Mouse (Mus musculus) MEL (cell line): ENCODE measurements around the gene Hdhd3. TPM values are rescaled to one million over a fixed set of nuclear protein-coding genes. Genes with fewer than 3 reads are reported as not detected.
A peak's percentile ranks its signal among the peaks of the same experiment; 100 is the strongest.

ENCODE experiments used
- DNase-seq: peaks from one replicate; pipeline ENCODE4 v3.0.0; 2011; ENCODE audit warnings: low read depth, low spot score
- H3K27ac ChIP-seq: 2 replicates; pipeline ENCODE4 v1.5.1; 2012; ENCODE audit warnings: low read depth, mild to moderate bottlenecking, control low read depth, low read length, moderate library complexity; ENCODE audit not compliant: control insufficient read depth
- H3K27me3 ChIP-seq, 2 experiments: fragments of 150-350 bp in 1 of 2; sonication (generic) in 1 of 2; 2 replicates each; pipeline ENCODE4 v1.6.1; 2012; ENCODE audit warnings: low read length in 2 of 2, mild to moderate bottlenecking in 2 of 2, improper control_type of control experiment in 1 of 2, moderate library complexity in 1 of 2; ENCODE audit not compliant: insufficient read depth in 2 of 2, control insufficient read depth in 1 of 2
- H3K36me3 ChIP-seq, 2 experiments: 2 replicates each; pipeline ENCODE4 v1.6.1; 2012 to 2014; ENCODE audit warnings: low read length in 2 of 2, improper control_type of control experiment in 1 of 2, inconsistent platforms in 1 of 2, mild to moderate bottlenecking in 1 of 2; ENCODE audit not compliant: insufficient read depth in 2 of 2, control insufficient read depth in 1 of 2
- H3K4me1 ChIP-seq, 2 experiments: fragments of 150-350 bp in 1 of 2; sonication (generic) in 1 of 2; 2 replicates each; pipeline ENCODE4 v1.6.1; 2012; ENCODE audit warnings: low read length in 2 of 2, improper control_type of control experiment in 1 of 2, mild to moderate bottlenecking in 1 of 2; ENCODE audit not compliant: insufficient read depth in 2 of 2, control insufficient read depth in 1 of 2
- H3K4me3 ChIP-seq, 2 experiments: fragments of 150-350 bp in 1 of 2; sonication (generic) in 1 of 2; 2 replicates each; pipeline ENCODE4 v1.5.1; 2012; ENCODE audit warnings: low read depth in 2 of 2, low read length in 2 of 2, mild to moderate bottlenecking in 2 of 2, moderate library complexity in 2 of 2, control low read depth in 1 of 2, improper control_type of control experiment in 1 of 2; ENCODE audit not compliant: control insufficient read depth in 1 of 2, insufficient read depth in 1 of 2
- H3K79me2 ChIP-seq: 2 replicates; pipeline ENCODE4 v1.6.1; 2012; ENCODE audit warnings: mild to moderate bottlenecking, low read length, moderate library complexity; ENCODE audit not compliant: control insufficient read depth, poor library complexity, insufficient read depth
- H3K9ac ChIP-seq: 2 replicates; pipeline ENCODE4 v1.6.1; 2012; ENCODE audit warnings: low read depth, mild to moderate bottlenecking, control low read depth, low read length, moderate library complexity; ENCODE audit not compliant: control insufficient read depth, poor library complexity, severe bottlenecking
- H3K9me3 ChIP-seq: fragments of 150-350 bp; sonication (generic); replicated peaks from 2 replicates; pipeline ENCODE4 v1.6.1; 2012; ENCODE audit warnings: mild to moderate bottlenecking, low read length, improper control_type of control experiment, moderate library complexity; ENCODE audit not compliant: insufficient read depth
- BHLHE40 ChIP-seq: IDR thresholded peaks from 2 replicates; pipeline ENCODE4 v1.6.1; 2012; ENCODE audit warnings: low read depth, mild to moderate bottlenecking, inconsistent platforms, low read length, improper control_type of control experiment, borderline replicate concordance
- CTCF ChIP-seq, 3 experiments: IDR thresholded peaks in 2 of 3; conservative IDR thresholded peaks in 1 of 3; 2 replicates each; pipeline ENCODE4 v1.5.1; 2011 to 2012; ENCODE audit warnings: low read length in 3 of 3, low read depth in 2 of 3, mild to moderate bottlenecking in 2 of 3, improper control_type of control experiment in 1 of 3, inconsistent platforms in 1 of 3, mixed read lengths in 1 of 3, moderate library complexity in 1 of 3; ENCODE audit not compliant: control insufficient read depth in 1 of 3, insufficient read depth in 1 of 3, poor library complexity in 1 of 3, severe bottlenecking in 1 of 3
- ELF1 ChIP-seq: IDR thresholded peaks from 2 replicates; pipeline ENCODE4 v1.6.1; 2014; ENCODE audit warnings: low read depth, mild to moderate bottlenecking, inconsistent platforms, low read length, improper control_type of control experiment, moderate library complexity
- EP300 ChIP-seq, 2 experiments: IDR thresholded peaks; 2 replicates each; pipeline ENCODE4 v1.6.1; 2011; ENCODE audit warnings: improper control_type of control experiment in 2 of 2, low read length in 2 of 2, low read depth in 1 of 2, mild to moderate bottlenecking in 1 of 2
- GATA1 ChIP-seq: IDR thresholded peaks from 2 replicates; pipeline ENCODE4 v1.6.1; 2011; ENCODE audit warnings: low read depth, low read length, improper control_type of control experiment
- JUND ChIP-seq: IDR thresholded peaks from 2 replicates; pipeline ENCODE4 v1.6.1; 2011; ENCODE audit warnings: low read depth, mild to moderate bottlenecking, improper control_type of control experiment, low read length
- MXI1 ChIP-seq: IDR thresholded peaks from 2 replicates; pipeline ENCODE4 v1.6.1; 2011; ENCODE audit warnings: mild to moderate bottlenecking, low read depth, low read length, improper control_type of control experiment
- MYC ChIP-seq: IDR thresholded peaks from 2 replicates; pipeline ENCODE4 v1.6.1; 2011; ENCODE audit warnings: low read depth, mild to moderate bottlenecking, low read length, improper control_type of control experiment, moderate library complexity
- POLR2AphosphoS2 ChIP-seq: IDR thresholded peaks from 2 replicates; pipeline ENCODE4 v1.6.1; 2011; ENCODE audit warnings: low read length, improper control_type of control experiment
- RCOR1 ChIP-seq: IDR thresholded peaks from 2 replicates; pipeline ENCODE4 v1.6.1; 2012; ENCODE audit warnings: low read depth, mild to moderate bottlenecking, inconsistent platforms, low read length, improper control_type of control experiment
- SMC3 ChIP-seq: IDR thresholded peaks from 2 replicates; pipeline ENCODE4 v1.6.1; 2011; ENCODE audit warnings: low read depth, low read length, improper control_type of control experiment
- USF2 ChIP-seq, 2 experiments: IDR thresholded peaks; 2 replicates each; pipeline ENCODE4 v1.6.1; 2011 to 2012; ENCODE audit warnings: improper control_type of control experiment in 2 of 2, low read length in 2 of 2, borderline replicate concordance in 1 of 2, inconsistent platforms in 1 of 2, low read depth in 1 of 2, mild to moderate bottlenecking in 1 of 2; ENCODE audit not compliant: insufficient read depth in 1 of 2
- ZKSCAN1 ChIP-seq: IDR thresholded peaks from 2 replicates; pipeline ENCODE4 v1.6.1; 2012; ENCODE audit warnings: low read depth, mild to moderate bottlenecking, inconsistent platforms, low read length, improper control_type of control experiment, moderate library complexity
- ZMIZ1 ChIP-seq: IDR thresholded peaks from 2 replicates; pipeline ENCODE4 v1.6.1; 2012; ENCODE audit warnings: low read depth, mild to moderate bottlenecking, inconsistent platforms, low read length, improper control_type of control experiment, moderate library complexity
- polyA plus RNA-seq, 2 experiments: library from polyadenylated mRNA; stranded (reverse) in 1 of 2; unstranded in 1 of 2; fragments of >175 nt in 1 of 2; fragments of >200 nt in 1 of 2; gene quantifications; 2 replicates each; pipeline versions ENCODE4 v1.2.1 to v1.2.4; 2012; ENCODE audit warnings: low replicate concordance in 2 of 2, low read depth in 1 of 2; ENCODE audit not compliant: insufficient read length in 2 of 2, insufficient read depth in 1 of 2, missing spikeins in 1 of 2
- total RNA-seq: library from RNA; depleted of rRNA; stranded (reverse); fragments of 300-350 nt; gene quantifications from 2 replicates; pipeline ENCODE4 v1.2.3, GENCODE M21; 2012

Hdhd3 gene
- total and polyA plus RNA-seq, 3 experiments = 3.5 to 6.0 TPM; not detected in 1

DNA sequence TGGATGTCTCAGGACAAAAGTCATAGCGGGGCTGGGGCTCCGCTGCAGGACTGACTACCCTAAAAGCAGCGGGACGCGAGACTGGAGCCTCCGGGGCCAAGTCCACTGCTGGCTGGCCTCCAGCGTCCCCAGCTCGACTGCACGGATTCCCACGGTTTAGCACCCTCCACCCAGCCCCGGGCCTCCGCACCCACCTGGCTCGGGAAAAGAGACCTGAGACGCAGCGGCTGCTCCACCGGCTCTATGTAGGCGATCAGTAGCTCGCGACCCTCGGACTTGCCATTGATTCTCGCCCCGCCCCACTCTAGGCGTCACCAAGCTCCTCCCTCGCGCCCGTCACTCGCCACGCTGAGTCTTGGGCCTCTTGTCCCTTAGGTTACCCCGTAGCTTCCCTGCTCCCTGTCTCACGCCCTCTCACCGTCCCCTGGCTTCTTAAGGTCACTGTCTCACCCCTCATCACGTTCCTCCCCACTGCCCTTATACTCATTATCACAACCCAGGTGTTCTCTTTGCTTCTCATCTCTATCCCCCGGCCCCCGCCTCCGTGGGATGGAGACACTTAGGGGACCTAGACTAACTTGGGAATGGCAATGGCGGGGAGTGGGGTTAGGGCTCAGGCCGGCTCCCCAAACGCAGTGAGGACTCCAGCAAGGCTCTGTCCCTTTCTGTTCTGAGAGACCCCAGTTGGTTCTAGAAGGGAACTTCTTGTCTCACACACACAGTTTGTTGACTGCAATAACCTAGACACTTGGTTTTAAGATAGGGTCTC is 1.1 kb downstream of the Hdhd3 start (continued):
- TF ChIP-seq SMC3 (0 out of 2 replicates have a peak, but pooled peaks have one; percentile 16), POLR2AphosphoS2 (peak; percentile 99), USF2 (IDR thresholded peaks at IDR 0.05; ENCODE audit: borderline replicate concordance in 1 of 2, insufficient read depth in 1 of 2, low read depth in 1 of 2, low read length in 2 of 2) (no peak), CTCF (IDR thresholded peaks at IDR 0.05 in 2 of 3, conservative IDR thresholded peaks at IDR 0.05 in 1 of 3; ENCODE audit: control insufficient read depth in 1 of 3, insufficient read depth in 1 of 3, low read depth in 2 of 3, low read length in 3 of 3, poor library complexity in 1 of 3, severe bottlenecking in 1 of 3) (no peak)

DNA sequence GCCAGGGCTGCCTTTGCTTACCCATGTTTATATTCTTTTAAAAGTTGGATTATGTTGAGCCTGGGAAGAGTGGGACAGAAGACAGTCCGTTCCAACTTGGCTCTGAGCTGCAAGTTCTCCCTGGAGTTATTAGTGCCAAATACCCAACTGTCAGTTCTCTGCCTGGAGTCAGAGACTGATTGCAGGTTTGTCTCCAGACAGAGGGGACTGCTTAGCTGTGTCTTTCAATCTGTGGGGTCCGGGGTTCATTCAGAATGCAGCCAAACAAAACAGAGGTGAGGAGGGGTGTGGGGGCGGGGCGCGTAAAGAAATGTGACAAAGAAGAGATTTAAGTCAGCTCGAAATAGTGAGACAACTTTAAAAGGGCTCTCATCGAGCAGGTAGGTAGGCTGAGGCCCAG is 1.7 kb downstream of the Hdhd3 start:
- Histone ChIP-seq H3K4me1 (peaks cover 12 to 24% of the 10 kb centered on the region in 2 experiments; a peak in 3 of 4 replicates), H3K4me3 (peak overlapping the region; percentile 59 to 62), H3K27ac (no peak overlapping the region), H3K27me3 (no peaks in the 10 kb centered on the region), H3K9me3 (no peaks in the 10 kb centered on the region), H3K36me3 (peaks cover 0 to 14% of the 10 kb centered on the region in 2 experiments; a peak in 2 of 4 replicates), H3K9ac (peak overlapping the region; percentile 64), H3K79me2 (peaks cover 1% of the 10 kb centered on the region; the same call in 1 of the 2 replicates)
- no peak for DNase-seq
- TF ChIP-seq ZKSCAN1 (no peak), POLR2AphosphoS2 (no peak), JUND (0 out of 2 replicates have a peak, but pooled peaks have one; percentile 9), BHLHE40 (peak; percentile 56; the same call in 1 of the 2 replicates), EP300 (IDR thresholded peaks at IDR 0.05; ENCODE audit: low read depth in 1 of 2, low read length in 2 of 2) (0 out of 4 replicates have a peak, but pooled peaks of 1 of the 2 experiments have one; percentile 8)
- TF ChIP-seq, all 39 proteins: peak for 3

DNA sequence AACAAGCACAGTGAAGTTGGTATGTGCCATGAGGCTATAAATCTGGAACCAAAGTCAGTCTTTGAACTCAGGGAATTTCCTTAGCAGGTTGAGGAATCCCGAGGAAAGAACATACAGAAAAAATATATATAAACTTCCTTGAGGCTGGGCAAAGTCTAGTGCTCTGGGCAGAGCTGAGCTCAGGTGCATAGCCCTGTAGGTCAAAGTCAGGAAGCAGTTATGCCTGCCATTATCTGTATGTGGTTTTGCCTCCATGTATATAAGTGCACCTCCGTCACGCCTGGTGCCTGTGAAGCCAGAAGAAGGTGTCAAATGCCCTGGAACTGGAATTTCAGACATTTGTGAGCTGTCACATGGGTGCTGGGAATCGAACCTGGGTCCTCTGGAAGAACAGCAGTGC is 2.5 kb downstream of the Hdhd3 start:
- Histone ChIP-seq H3K79me2 (peaks cover 1% of the 10 kb centered on the region; the same call in 1 of the 2 replicates), H3K27me3 (no peaks in the 10 kb centered on the region), H3K4me3 (no peak overlapping the region), H3K4me1 (peaks cover 12 to 28% of the 10 kb centered on the region in 2 experiments; a peak in 3 of 4 replicates), H3K9ac (no peak overlapping the region), H3K36me3 (peaks cover 0 to 14% of the 10 kb centered on the region in 2 experiments; a peak in 2 of 4 replicates), H3K27ac (no peak overlapping the region), H3K9me3 (no peaks in the 10 kb centered on the region)
- TF ChIP-seq RCOR1 = 0 out of 2 replicates have a peak, but pooled peaks have one; percentile 20
- TF ChIP-seq GATA1 = no peak
- no peak for TF ChIP-seq MXI1
- TF ChIP-seq USF2 (IDR thresholded peaks at IDR 0.05; ENCODE audit: borderline replicate concordance in 1 of 2, insufficient read depth in 1 of 2, low read depth in 1 of 2, low read length in 2 of 2) = no peak
- no peak for TF ChIP-seq CTCF (IDR thresholded peaks at IDR 0.05 in 2 of 3, conservative IDR thresholded peaks at IDR 0.05 in 1 of 3; ENCODE audit: control insufficient read depth in 1 of 3, insufficient read depth in 1 of 3, low read depth in 2 of 3, low read length in 3 of 3, poor library complexity in 1 of 3, severe bottlenecking in 1 of 3)
- no peak for TF ChIP-seq MYC
- TF ChIP-seq ZMIZ1 = no peak
- TF ChIP-seq ELF1 = no peak
- peak; percentile 32 for DNase-seq
